Mouse (Mus musculus) liver, adult 2 months (tissue): Measurements from ENCODE around the gene Spats2. TPM values are rescaled to one million over a fixed set of nuclear protein-coding genes. Genes with fewer than 3 reads are reported as not detected.
A peak's percentile ranks its signal among the peaks of the same experiment; 100 is the strongest.

ENCODE experiments used
- DNase-seq: peaks from one replicate; pipeline ENCODE4 v3.0.0-alpha.2; 2011; ENCODE audit warnings: low read depth, low spot score; ENCODE audit errors: extremely low read depth
- H3K27ac ChIP-seq: fragments of 200-500 bp; replicated peaks from 2 replicates; pipeline ENCODE4 v1.5.1; 2012; ENCODE audit warnings: low read depth, mild to moderate bottlenecking, control low read depth, inconsistent platforms, low read length; ENCODE audit not compliant: insufficient read depth
- H3K27me3 ChIP-seq: fragments of 200-500 bp; 2 replicates; pipeline ENCODE4 v1.6.1; 2012; ENCODE audit warnings: mild to moderate bottlenecking, moderate library complexity, low read length, inconsistent platforms; ENCODE audit not compliant: control insufficient read depth, insufficient read depth
- H3K36me3 ChIP-seq: fragments of 200-500 bp; 2 replicates; pipeline ENCODE4 v1.6.1; 2012; ENCODE audit warnings: low read length, inconsistent platforms; ENCODE audit not compliant: control insufficient read depth, insufficient read depth
- H3K4me1 ChIP-seq: fragments of 200-500 bp; 2 replicates; pipeline ENCODE4 v1.6.1; 2011; ENCODE audit warnings: low read length; ENCODE audit not compliant: control insufficient read depth, insufficient read depth
- H3K4me3 ChIP-seq: fragments of 200-500 bp; 2 replicates; pipeline ENCODE4 v1.5.1; 2011; ENCODE audit warnings: low read depth, mild to moderate bottlenecking, control low read depth, low read length, moderate library complexity; ENCODE audit not compliant: insufficient read depth
- H3K79me2 ChIP-seq: fragments of 200-500 bp; 2 replicates; pipeline ENCODE4 v1.6.1; 2012; ENCODE audit warnings: inconsistent platforms, mild to moderate bottlenecking, low read length, moderate library complexity; ENCODE audit not compliant: control insufficient read depth, insufficient read depth
- H3K9ac ChIP-seq: fragments of 200-500 bp; 2 replicates; pipeline ENCODE4 v1.6.1; 2012; ENCODE audit warnings: low read depth, mild to moderate bottlenecking, control low read depth, inconsistent platforms, low read length
- CTCF ChIP-seq: fragments of 200-500 bp; IDR thresholded peaks from 2 replicates; pipeline ENCODE4 v1.5.1; 2011; ENCODE audit warnings: low read depth, low read length, control low read depth
- POLR2A ChIP-seq: fragments of 200-500 bp; IDR thresholded peaks from 2 replicates; pipeline ENCODE4 v1.6.1; 2011; ENCODE audit warnings: low read length, control low read depth; ENCODE audit not compliant: insufficient read depth; ENCODE audit errors: extremely low read depth
- WGBS: fragments of 180-500 bp; shearing (Covaris S2); methylation state at CpG from one replicate; pipeline ENCODE4 v1.1.7; 2018; 5-methylcytosine and 5-hydroxymethylcytosine counted together
- polyA plus RNA-seq: library from polyadenylated mRNA; depleted of rRNA; stranded (reverse); fragments of >200 nt; gene quantifications from 2 replicates; pipeline ENCODE4 v1.2.3, GENCODE M21; 2012
- total RNA-seq: library from RNA; depleted of rRNA; stranded (reverse); fragments of >200 nt; gene quantifications from 2 replicates; pipeline ENCODE4 v1.2.3, GENCODE M21; 2014

The Spats2 gene
- total and polyA plus RNA-seq, 2 experiments: 2.9 to 3.2 TPM

DNA sequence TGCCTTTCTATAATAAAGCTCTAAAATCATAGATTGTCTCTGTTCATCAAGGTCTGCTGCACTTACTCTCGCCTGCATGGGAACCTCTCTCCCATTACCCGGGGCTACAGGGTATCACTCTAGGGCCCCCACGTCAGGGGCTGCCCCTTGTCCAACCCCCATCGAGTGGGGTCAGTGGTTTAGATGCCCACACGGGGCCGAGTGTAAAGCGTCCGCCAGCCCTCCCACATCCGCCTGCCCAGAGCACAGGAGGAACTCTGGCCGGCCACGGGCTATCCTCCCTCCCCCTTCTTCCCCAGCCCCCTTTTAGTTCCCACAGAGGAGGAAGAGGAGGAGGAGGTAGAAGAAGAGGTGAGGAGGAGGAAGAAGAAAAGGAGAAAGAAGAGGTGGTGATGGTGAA, 4.9 kb upstream of the Spats2 start:
- H3K4me3 ChIP-seq: no peak overlapping the region
- TF ChIP-seq CTCF (no peak), POLR2A (no peak)

DNA sequence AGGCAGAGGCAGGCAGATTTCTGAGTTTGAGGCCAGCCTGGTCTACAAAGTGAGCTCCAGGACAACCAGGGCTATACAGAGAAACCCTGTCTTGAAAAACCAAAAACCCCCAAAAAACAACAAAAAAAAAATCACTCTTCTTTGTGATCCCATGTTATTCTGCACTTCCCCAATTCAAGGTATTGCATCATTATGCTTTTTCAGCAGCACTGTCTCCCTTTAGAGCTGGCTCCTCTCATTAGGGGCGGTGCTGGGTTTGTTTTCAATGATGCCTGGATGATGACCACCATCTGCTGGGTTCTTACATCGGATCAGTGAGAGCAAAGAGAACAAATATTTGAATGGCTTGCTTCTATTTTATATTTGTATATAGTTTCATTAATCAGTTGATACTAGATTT, 3.1 kb upstream of the Spats2 start:
- Histone ChIP-seq H3K27me3 (no peaks in the 10 kb centered on the region), H3K27ac (no peak overlapping the region), H3K9ac (no peak overlapping the region), H3K4me1 (peaks cover 3% of the 10 kb centered on the region; the same call in 1 of the 2 replicates), H3K36me3 (no peaks in the 10 kb centered on the region), H3K4me3 (no peak overlapping the region), H3K79me2 (no peaks in the 10 kb centered on the region)
- 67% methylated on average over 2 of the region's 2 CpGs for WGBS
- no peak for TF ChIP-seq CTCF
- no peak for TF ChIP-seq POLR2A
- DNase-seq: no peak

More for the DNA sequence above, 4.9 kb upstream of the Spats2 start:
- 40% methylated on average over 11 of the region's 11 CpGs for whole genome bisulfite sequencing
- Histone ChIP-seq H3K36me3 (no peaks in the 10 kb centered on the region), H3K4me1 (peaks cover 3% of the 10 kb centered on the region; the same call in 1 of the 2 replicates), H3K27me3 (no peaks in the 10 kb centered on the region), H3K9ac (no peak overlapping the region), H3K79me2 (no peaks in the 10 kb centered on the region), H3K27ac (no peak overlapping the region)
- no peak for DNase-seq

DNA sequence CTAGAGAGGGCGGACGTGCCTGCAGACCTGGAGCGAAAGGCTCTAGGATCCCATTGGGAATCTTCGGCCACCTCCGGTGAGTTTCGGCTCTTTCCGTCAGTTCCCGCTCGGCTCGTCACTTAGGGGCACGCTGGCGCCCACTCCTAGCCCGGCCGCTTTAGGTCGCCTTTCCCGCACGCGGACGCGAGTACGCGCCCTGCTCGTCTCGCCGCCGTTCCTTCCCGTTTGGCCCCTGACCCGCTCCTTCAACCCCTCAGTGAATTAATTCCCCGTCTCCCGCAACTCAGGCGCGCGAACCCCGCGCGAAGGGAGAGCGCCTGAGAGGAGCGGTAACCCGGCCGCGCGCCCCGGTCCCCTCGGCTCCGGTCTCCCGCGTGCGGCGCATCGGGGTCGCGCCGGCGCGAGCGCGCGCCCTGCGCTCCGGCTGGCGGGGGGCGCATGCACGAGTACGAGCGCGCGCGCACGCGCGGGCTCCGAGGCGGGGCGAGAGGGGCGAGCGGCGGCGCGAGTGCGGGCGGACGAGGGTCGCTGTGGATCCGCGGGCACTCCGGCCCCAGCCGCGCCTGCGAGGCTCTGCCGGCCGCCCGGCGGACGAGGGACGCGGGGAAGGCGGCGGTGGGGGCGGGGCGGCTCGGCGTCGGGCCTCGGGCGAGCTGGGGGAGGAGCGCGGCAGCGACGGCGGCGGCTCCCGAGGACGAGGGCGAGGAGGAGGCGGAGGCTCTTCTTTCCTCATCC, 532 bp downstream of the Spats2 start:
- peak; percentile 56 for DNase-seq

DNA sequence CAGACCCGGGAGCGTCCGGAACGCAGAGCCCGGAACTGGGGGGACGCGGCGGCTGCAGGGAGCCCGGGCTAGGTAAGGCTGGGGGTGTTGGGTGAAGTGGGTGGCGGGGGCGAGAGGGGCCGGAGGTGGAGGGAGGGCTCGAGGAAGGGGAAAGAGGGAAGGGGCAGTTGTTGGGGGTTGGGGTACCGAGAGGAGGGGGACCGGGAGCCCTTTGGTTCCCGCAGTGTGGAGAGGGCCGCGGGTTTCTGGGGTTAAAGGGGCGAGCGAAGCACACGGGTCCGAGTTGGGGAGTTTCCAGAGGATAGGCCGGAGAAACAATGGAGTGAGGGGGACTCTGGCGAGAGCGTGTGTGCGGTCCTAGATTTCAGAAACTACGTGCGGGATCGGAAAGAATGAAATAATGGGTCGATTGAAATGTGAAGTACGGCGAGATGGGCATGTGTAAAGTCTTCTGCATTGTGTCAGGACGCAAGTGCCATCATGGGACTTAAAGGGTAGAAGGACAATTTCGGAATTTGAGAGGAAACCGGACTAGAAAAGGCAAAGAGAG, 1.2 kb downstream of the Spats2 start:
- H3K27me3 ChIP-seq: no peaks in the 10 kb centered on the region
- H3K27ac ChIP-seq: no peak overlapping the region
- no peak for DNase-seq
- H3K79me2 ChIP-seq: no peaks in the 10 kb centered on the region
- H3K9ac ChIP-seq: peak overlapping the region; percentile 83
- peaks cover 3% of the 10 kb centered on the region; the same call in 1 of the 2 replicates for H3K4me1 ChIP-seq
- 1% methylated on average over 33 of the region's 35 CpGs for WGBS
- TF ChIP-seq CTCF (no peak), POLR2A (no peak)
- H3K4me3 ChIP-seq: peak overlapping the region; percentile 62
- H3K36me3 ChIP-seq: no peaks in the 10 kb centered on the region

More for the DNA sequence above, 532 bp downstream of the Spats2 start:
- Histone ChIP-seq H3K27me3 (no peaks in the 10 kb centered on the region), H3K9ac (peak overlapping the region; percentile 83), H3K79me2 (no peaks in the 10 kb centered on the region), H3K27ac (peak overlapping the region; percentile 69), H3K4me1 (peaks cover 3% of the 10 kb centered on the region; the same call in 1 of the 2 replicates), H3K4me3 (peak overlapping the region; percentile 62), H3K36me3 (no peaks in the 10 kb centered on the region)
- under 1% methylated on average over 92 of the region's 115 CpGs for WGBS
- TF ChIP-seq POLR2A: 0 out of 2 replicates have a peak, but pooled peaks have one; percentile 15
- TF ChIP-seq CTCF: no peak

DNA sequence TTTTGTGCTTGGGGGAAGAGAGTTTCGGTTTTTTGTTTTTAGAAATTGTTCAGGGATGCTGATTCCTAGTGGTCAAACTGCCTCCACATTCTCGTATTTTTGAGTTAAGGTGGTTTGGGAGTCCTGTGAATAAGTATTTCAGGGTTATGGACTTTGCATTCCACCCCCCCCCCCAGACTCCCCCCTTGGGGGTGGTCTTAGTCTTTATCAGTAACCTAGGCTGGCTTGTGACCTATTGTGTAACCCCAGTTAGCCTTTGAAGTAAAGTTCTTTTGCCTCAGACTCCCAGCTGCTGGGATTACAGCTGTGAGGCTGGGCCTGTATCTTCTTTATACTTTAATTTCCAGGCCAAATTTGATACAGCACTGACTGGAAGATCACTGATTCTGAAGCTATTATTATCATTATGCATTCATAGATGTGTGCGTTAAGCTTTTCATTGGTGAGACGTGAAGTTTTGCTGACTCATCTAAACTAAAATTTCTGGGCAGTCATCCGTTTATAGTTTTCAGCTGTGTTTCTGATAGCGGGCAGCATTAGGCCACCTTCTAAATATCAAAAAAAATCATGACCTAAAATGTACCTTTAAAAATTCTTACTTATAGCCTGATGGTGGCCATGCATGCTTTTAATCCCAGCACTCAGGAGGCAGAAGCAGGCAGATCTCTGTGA, 2.3 kb downstream of the Spats2 start:
- no peak for TF ChIP-seq POLR2A
- TF ChIP-seq CTCF: no peak
- DNase-seq: no peak
- Histone ChIP-seq H3K79me2 (no peaks in the 10 kb centered on the region), H3K36me3 (no peaks in the 10 kb centered on the region), H3K4me3 (no peak overlapping the region), H3K9ac (no peak overlapping the region), H3K27ac (no peak overlapping the region), H3K4me1 (peaks cover 3% of the 10 kb centered on the region; the same call in 1 of the 2 replicates), H3K27me3 (no peaks in the 10 kb centered on the region)
- WGBS: 76% methylated on average over 6 of the region's 6 CpGs
